Mouse (Mus musculus): ENCODE measurements at regions not wholly inside any gene's neighbourhood (a gene's known extent, or its start where the extent isn't known, plus 50 kb on each side); places are given as distances from the start of the nearest gene placed in this dataset.

- H3K9ac ChIP-seq (ENCODE audit: insufficient read depth, low read depth): no peak overlapping the region
- peaks cover 7% of the 10 kb centered on the region for H3K9me3 ChIP-seq (replicated peaks; ENCODE audit: low read length)
- H3K27ac ChIP-seq (ENCODE audit: insufficient read depth, low read depth): no peak overlapping the region
- H3K79me2 ChIP-seq (replicated peaks; ENCODE audit: control insufficient read depth, extremely low read depth, insufficient read depth, poor library complexity, severe bottlenecking): no peaks in the 10 kb centered on the region
- H3K4me2 ChIP-seq (ENCODE audit: insufficient read depth, low read depth, poor library complexity, severe bottlenecking): no peak overlapping the region
- no peaks in the 10 kb centered on the region for H3K4me1 ChIP-seq (ENCODE audit: control insufficient read depth in 1 of 2, insufficient read depth in 2 of 2)
- dilution Hi-C loops (cut with MboI; ENCODE audit: extremely low pct_ligation_motif_present, extremely low pct_unique_long_range_greater_than_20kb, low sequenced_read_pairs) (no loop called here), in situ Hi-C loops (cut with MboI; ENCODE audit: low pct_ligation_motif_present, low pct_unique_long_range_greater_than_20kb, low sequenced_read_pairs) (no loop called here)
- H3K36me3 ChIP-seq (replicated peaks in 1 of 2; ENCODE audit: control insufficient read depth in 1 of 2, insufficient read depth in 1 of 2, low read length in 1 of 2): no peaks in the 10 kb centered on the region
- no peaks in the 10 kb centered on the region for H3K27me3 ChIP-seq (replicated peaks)
- TF ChIP-seq ZNF384 (IDR thresholded peaks at IDR 0.05; ENCODE audit: low read depth, low read length) (no peak), CTCF (conservative IDR thresholded peaks at IDR 0.05 in 1 of 2, IDR thresholded peaks at IDR 0.05 in 1 of 2; ENCODE audit: low read depth in 2 of 2, low read length in 2 of 2) (no peak), KAT2A (IDR thresholded peaks at IDR 0.05; ENCODE audit: insufficient replicate concordance, low read length) (no peak), MAX (IDR thresholded peaks at IDR 0.05; ENCODE audit: low read length) (no peak), MAZ (IDR thresholded peaks at IDR 0.05; ENCODE audit: low read depth, low read length) (no peak), RCOR1 (conservative IDR thresholded peaks at IDR 0.05; ENCODE audit: low read depth, low read length) (no peak), MAFK (IDR thresholded peaks at IDR 0.05; ENCODE audit: insufficient replicate concordance, low read length) (no peak), ELF1 (IDR thresholded peaks at IDR 0.05; ENCODE audit: low read depth, low read length) (no peak), ETS1 (conservative IDR thresholded peaks at IDR 0.05; ENCODE audit: low read depth, low read length) (no peak), UBTF (IDR thresholded peaks at IDR 0.05; ENCODE audit: low read depth, low read length) (no peak), MXI1 (IDR thresholded peaks at IDR 0.05; ENCODE audit: low read depth, low read length) (no peak), BHLHE40 (IDR thresholded peaks at IDR 0.05; ENCODE audit: low read depth, low read length) (no peak), MEF2A (IDR thresholded peaks at IDR 0.05; ENCODE audit: borderline replicate concordance, low read depth, low read length) (no peak), GABPA (IDR thresholded peaks at IDR 0.05; ENCODE audit: insufficient replicate concordance, low read depth, low read length) (no peak), USF2 (conservative IDR thresholded peaks at IDR 0.05; ENCODE audit: low read depth, low read length) (no peak), CHD2 (IDR thresholded peaks at IDR 0.05; ENCODE audit: low read length) (no peak), NRF1 (IDR thresholded peaks at IDR 0.05; ENCODE audit: low read depth, low read length) (no peak), MYC (IDR thresholded peaks at IDR 0.05; ENCODE audit: low read depth, low read length) (no peak), EP300 (IDR thresholded peaks at IDR 0.05; ENCODE audit: low read length) (no peak), ZC3H11A (IDR thresholded peaks at IDR 0.05; ENCODE audit: low read depth, low read length) (no peak)
- no peak for DNase-seq (ENCODE audit: extremely low read depth)
- no peak overlapping the region for H3K4me3 ChIP-seq (replicated peaks in 1 of 3; ENCODE audit: low read depth in 2 of 3, low read length in 2 of 3, poor library complexity in 1 of 3)
These were observed 437.1 kb downstream of the Epm2a start for GRCm38 (mm10) chr10:11780302-11780701.

GRCm38 (mm10) chr10:11787240-11787639, 444.0 kb downstream of the Epm2a start:
- dilution Hi-C loops (cut with MboI; ENCODE audit: extremely low pct_ligation_motif_present, extremely low pct_unique_long_range_greater_than_20kb, low sequenced_read_pairs): no loop called here
- no peak for DNase-seq (ENCODE audit: extremely low read depth)
- Histone ChIP-seq H3K4me3 (replicated peaks in 1 of 3; ENCODE audit: low read depth in 2 of 3, low read length in 2 of 3, poor library complexity in 1 of 3) (no peak overlapping the region), H3K27ac (ENCODE audit: insufficient read depth, low read depth) (no peak overlapping the region), H3K4me1 (ENCODE audit: control insufficient read depth in 1 of 2, insufficient read depth in 2 of 2) (no peaks in the 10 kb centered on the region), H3K27me3 (replicated peaks) (no peaks in the 10 kb centered on the region), H3K9me3 (replicated peaks; ENCODE audit: low read length) (no peaks in the 10 kb centered on the region), H3K79me2 (replicated peaks; ENCODE audit: control insufficient read depth, extremely low read depth, insufficient read depth, poor library complexity, severe bottlenecking) (no peaks in the 10 kb centered on the region), H3K9ac (ENCODE audit: insufficient read depth, low read depth) (no peak overlapping the region), H3K4me2 (ENCODE audit: insufficient read depth, low read depth, poor library complexity, severe bottlenecking) (no peak overlapping the region), H3K36me3 (replicated peaks in 1 of 2; ENCODE audit: control insufficient read depth in 1 of 2, insufficient read depth in 1 of 2, low read length in 1 of 2) (no peaks in the 10 kb centered on the region)
- in situ Hi-C loops (cut with MboI; ENCODE audit: low pct_ligation_motif_present, low pct_unique_long_range_greater_than_20kb, low sequenced_read_pairs): no loop called here
- no peak for TF ChIP-seq CHD1 (IDR thresholded peaks at IDR 0.05; ENCODE audit: low read depth, low read length)
- TF ChIP-seq ZC3H11A (IDR thresholded peaks at IDR 0.05; ENCODE audit: low read depth, low read length): no peak
- TF ChIP-seq CHD2 (IDR thresholded peaks at IDR 0.05; ENCODE audit: low read length): no peak
- TF ChIP-seq NELFE (IDR thresholded peaks at IDR 0.05; ENCODE audit: low read depth, low read length): no peak
- TF ChIP-seq RCOR1 (conservative IDR thresholded peaks at IDR 0.05; ENCODE audit: low read depth, low read length): no peak
- no peak for TF ChIP-seq MYC (IDR thresholded peaks at IDR 0.05; ENCODE audit: low read depth, low read length)
- TF ChIP-seq MXI1 (IDR thresholded peaks at IDR 0.05; ENCODE audit: low read depth, low read length): no peak
- no peak for TF ChIP-seq GABPA (IDR thresholded peaks at IDR 0.05; ENCODE audit: insufficient replicate concordance, low read depth, low read length)
- TF ChIP-seq ETS1 (conservative IDR thresholded peaks at IDR 0.05; ENCODE audit: low read depth, low read length): no peak
- no peak for TF ChIP-seq HCFC1 (IDR thresholded peaks at IDR 0.05; ENCODE audit: low read depth, low read length)
- TF ChIP-seq RAD21 (IDR thresholded peaks at IDR 0.05; ENCODE audit: low read depth, low read length): no peak
- TF ChIP-seq MAX (IDR thresholded peaks at IDR 0.05; ENCODE audit: low read length): no peak
- TF ChIP-seq TCF12 (IDR thresholded peaks at IDR 0.05; ENCODE audit: low read depth, low read length): no peak
- TF ChIP-seq MAZ (IDR thresholded peaks at IDR 0.05; ENCODE audit: low read depth, low read length): no peak
- TF ChIP-seq POLR2AphosphoS2 (IDR thresholded peaks at IDR 0.05; ENCODE audit: low read depth, low read length): no peak
- no peak for TF ChIP-seq ZNF384 (IDR thresholded peaks at IDR 0.05; ENCODE audit: low read depth, low read length)
- TF ChIP-seq SIN3A (IDR thresholded peaks at IDR 0.05; ENCODE audit: low read length): no peak
- no peak for TF ChIP-seq EP300 (IDR thresholded peaks at IDR 0.05; ENCODE audit: low read length)
- no peak for TF ChIP-seq ZKSCAN1 (IDR thresholded peaks at IDR 0.05; ENCODE audit: borderline replicate concordance, low read depth, low read length)

Measured in CH12.LX (cell line).